Mouse (Mus musculus) midbrain, embryonic 13.5 days (tissue): ENCODE data around the gene Grin2b. TPM values are rescaled to one million over a fixed set of nuclear protein-coding genes. Genes with fewer than 3 reads are reported as not detected.

Experiments used
- ATAC-seq: fragments of 200-750 bp; cut with Nextera tagmentation; 2 replicates; pipeline ENCODE4 v1.8.0; 2017; ENCODE audit warnings: mild to moderate bottlenecking, moderate TSS enrichment, moderate library complexity
- H3K27ac ChIP-seq: fragments of 300-500 bp; sonication (generic); 2 replicates; pipeline ENCODE4 v1.5.1; 2015; ENCODE audit warnings: inconsistent platforms, mild to moderate bottlenecking, moderate library complexity
- H3K27me3 ChIP-seq: fragments of 300-500 bp; sonication (generic); 2 replicates; pipeline ENCODE4 v1.6.1; 2015; ENCODE audit warnings: mild to moderate bottlenecking, inconsistent platforms
- H3K36me3 ChIP-seq: fragments of 300-500 bp; sonication (generic); 2 replicates; pipeline ENCODE4 v1.6.1; 2015; ENCODE audit warnings: mild to moderate bottlenecking, inconsistent platforms
- H3K4me1 ChIP-seq: fragments of 300-500 bp; sonication (generic); replicated peaks from 2 replicates; pipeline ENCODE4 v1.6.1; 2015; ENCODE audit warnings: inconsistent platforms
- H3K4me2 ChIP-seq: fragments of 300-500 bp; sonication (generic); replicated peaks from 2 replicates; pipeline ENCODE4 v1.6.1; 2015; ENCODE audit warnings: moderate library complexity, mild to moderate bottlenecking, inconsistent platforms
- H3K4me3 ChIP-seq: fragments of 300-500 bp; sonication (generic); replicated peaks from 2 replicates; pipeline ENCODE4 v1.5.1; 2015; ENCODE audit warnings: mild to moderate bottlenecking, inconsistent platforms
- H3K9ac ChIP-seq: fragments of 300-500 bp; sonication (generic); replicated peaks from 2 replicates; pipeline ENCODE4 v1.6.1; 2015; ENCODE audit warnings: mild to moderate bottlenecking, inconsistent platforms
- H3K9me3 ChIP-seq: fragments of 300-500 bp; sonication (generic); 2 replicates; pipeline ENCODE4 v1.6.1; 2016; ENCODE audit warnings: mild to moderate bottlenecking, inconsistent platforms
- WGBS: fragments of 180-500 bp; shearing (Covaris S2); methylation state at CpG from one replicate; pipeline ENCODE4 v1.1.7; 2015; 5-methylcytosine and 5-hydroxymethylcytosine counted together
- polyA plus RNA-seq: library from polyadenylated mRNA; unstranded; fragments of >200 nt; fragmentation: Nextera tagmentation; extraction: Ambion mirVana; gene quantifications from 2 replicates; pipeline ENCODE4 v1.2.1, GENCODE M21; 2015

Grin2b gene
- polyA plus RNA-seq, result 40.1 and 43.2 TPM in 2 replicates

- WGBS, result 2% methylated on average over 19 of the region's 30 CpGs
- ATAC-seq, result peak; percentile 88
- Histone ChIP-seq H3K9me3 (no peaks in the 10 kb centered on the region), H3K4me3 (peak within 1 kb of the TSS; percentile 59), H3K36me3 (no peaks in the 10 kb centered on the region), H3K27me3 (peaks cover 8% of the 10 kb centered on the region; the same call in 1 of the 2 replicates), H3K9ac (peak within 1 kb of the TSS; percentile 75), H3K4me1 (peaks cover 16% of the 10 kb centered on the region; the same call in 1 of the 2 replicates), H3K27ac (peak within 1 kb of the TSS; percentile 90), H3K4me2 (peak within 1 kb of the TSS; percentile 84)
These were observed at the start of gene Grin2b for GRCm38 (mm10) chr6:136173191-136173896. Grin2b (minus strand) TSS chr6:136173511.

GRCm38 (mm10) chr6:136221894-136222293 lies 48.6 kb upstream of the Grin2b start:
- ATAC-seq, result no peak
- Histone ChIP-seq H3K4me2 (no peak overlapping the region), H3K36me3 (no peaks in the 10 kb centered on the region), H3K9ac (no peak overlapping the region), H3K27ac (no peak overlapping the region), H3K4me3 (no peak overlapping the region), H3K27me3 (0 out of 2 replicates have a peak, but pooled peaks cover 2% of the 10 kb centered on the region), H3K4me1 (peaks cover 5% of the 10 kb centered on the region; the same call in 1 of the 2 replicates), H3K9me3 (no peaks in the 10 kb centered on the region)
- 90% methylated on average over 3 of the region's 3 CpGs for WGBS

- Histone ChIP-seq H3K4me2 (no peak overlapping the region), H3K36me3 (no peaks in the 10 kb centered on the region), H3K9ac (no peak overlapping the region), H3K4me1 (no peaks in the 10 kb centered on the region), H3K27me3 (no peaks in the 10 kb centered on the region), H3K9me3 (no peaks in the 10 kb centered on the region; the same call in 1 of the 2 replicates), H3K4me3 (no peak overlapping the region), H3K27ac (no peak overlapping the region)
- no peak for ATAC-seq
- 80% methylated on average over 3 of the region's 3 CpGs for WGBS
These were observed 37.1 kb upstream of the Grin2b start for GRCm38 (mm10) chr6:136210442-136210841.

GRCm38 (mm10) chr6:136199814-136200213 lies 26.5 kb upstream of the Grin2b start:
- WGBS, result 91% methylated on average over 2 of the region's 2 CpGs
- Histone ChIP-seq H3K9me3 (no peaks in the 10 kb centered on the region), H3K9ac (no peak overlapping the region), H3K36me3 (no peaks in the 10 kb centered on the region), H3K27ac (no peak overlapping the region), H3K4me1 (no peaks in the 10 kb centered on the region), H3K4me3 (no peak overlapping the region), H3K27me3 (no peaks in the 10 kb centered on the region), H3K4me2 (no peak overlapping the region)
- no peak for ATAC-seq

GRCm38 (mm10) chr6:136194616-136195015 lies 21.3 kb upstream of the Grin2b start:
- ATAC-seq, result no peak
- H3K9ac ChIP-seq, result no peak overlapping the region
- H3K4me1 ChIP-seq, result no peaks in the 10 kb centered on the region
- H3K27me3 ChIP-seq, result no peaks in the 10 kb centered on the region
- H3K4me2 ChIP-seq, result no peak overlapping the region
- no peak overlapping the region for H3K27ac ChIP-seq
- 90% methylated on average over 5 of the region's 5 CpGs for WGBS
- H3K4me3 ChIP-seq, result no peak overlapping the region
- H3K9me3 ChIP-seq, result no peaks in the 10 kb centered on the region
- H3K36me3 ChIP-seq, result no peaks in the 10 kb centered on the region

GRCm38 (mm10) chr6:136178066-136178465 lies 4.8 kb upstream of the Grin2b start:
- no peaks in the 10 kb centered on the region for H3K36me3 ChIP-seq
- no peak overlapping the region for H3K4me3 ChIP-seq
- H3K4me2 ChIP-seq, result no peak overlapping the region
- H3K9me3 ChIP-seq, result no peaks in the 10 kb centered on the region
- WGBS, result 87% methylated on average over 9 of the region's 9 CpGs
- H3K4me1 ChIP-seq, result no peaks in the 10 kb centered on the region
- H3K27me3 ChIP-seq, result no peaks in the 10 kb centered on the region
- no peak overlapping the region for H3K27ac ChIP-seq
- no peak overlapping the region for H3K9ac ChIP-seq
- no peak for ATAC-seq

- Histone ChIP-seq H3K9ac (peak overlapping the region; percentile 75), H3K27ac (peak overlapping the region; percentile 90), H3K9me3 (no peaks in the 10 kb centered on the region), H3K4me1 (peaks cover 20% of the 10 kb centered on the region; the same call in 1 of the 2 replicates), H3K27me3 (peaks cover 8% of the 10 kb centered on the region; the same call in 1 of the 2 replicates), H3K4me2 (peak overlapping the region; percentile 84), H3K4me3 (peak overlapping the region; percentile 59), H3K36me3 (no peaks in the 10 kb centered on the region)
- 1% methylated on average over 15 of the region's 15 CpGs for WGBS
- ATAC-seq, result peak; percentile 31; the same call in 1 of the 2 replicates
These were observed 515 bp downstream of the Grin2b start for GRCm38 (mm10) chr6:136172801-136173190.

- ATAC-seq, result peak; percentile 87
- Histone ChIP-seq H3K27me3 (peaks cover 8% of the 10 kb centered on the region; the same call in 1 of the 2 replicates), H3K4me1 (peaks cover 25% of the 10 kb centered on the region; the same call in 1 of the 2 replicates), H3K9ac (peak overlapping the region; percentile 75), H3K4me2 (peak overlapping the region; percentile 84), H3K4me3 (peak overlapping the region; percentile 59), H3K36me3 (no peaks in the 10 kb centered on the region), H3K9me3 (no peaks in the 10 kb centered on the region), H3K27ac (peak overlapping the region; percentile 90)
- under 1% methylated on average over 42 of the region's 43 CpGs for WGBS
These were observed 1.1 kb downstream of the Grin2b start for GRCm38 (mm10) chr6:136172172-136172651.

- H3K9me3 ChIP-seq, result no peaks in the 10 kb centered on the region
- H3K9ac ChIP-seq, result peak overlapping the region; percentile 75
- peaks cover 27% of the 10 kb centered on the region; the same call in 1 of the 2 replicates for H3K4me1 ChIP-seq
- no peaks in the 10 kb centered on the region for H3K36me3 ChIP-seq
- no peak for ATAC-seq
- 12% methylated on average over 7 of the region's 7 CpGs for WGBS
- peaks cover 8% of the 10 kb centered on the region; the same call in 1 of the 2 replicates for H3K27me3 ChIP-seq
- H3K4me3 ChIP-seq, result peak overlapping the region; percentile 59
- H3K27ac ChIP-seq, result peak overlapping the region; percentile 90
- H3K4me2 ChIP-seq, result peak overlapping the region; percentile 84
These were observed 2.0 kb downstream of the Grin2b start for GRCm38 (mm10) chr6:136171343-136171742.

GRCm38 (mm10) chr6:136170381-136170780 lies 2.9 kb downstream of the Grin2b start:
- 80% methylated on average over 5 of the region's 5 CpGs for WGBS
- Histone ChIP-seq H3K4me1 (peaks cover 32% of the 10 kb centered on the region; the same call in 1 of the 2 replicates), H3K4me2 (peak overlapping the region; percentile 84), H3K9me3 (no peaks in the 10 kb centered on the region), H3K36me3 (no peaks in the 10 kb centered on the region), H3K4me3 (peak overlapping the region; percentile 59), H3K27ac (peak overlapping the region; percentile 11; the same call in 1 of the 2 replicates), H3K9ac (peak overlapping the region; percentile 75), H3K27me3 (peaks cover 8% of the 10 kb centered on the region; the same call in 1 of the 2 replicates)
- no peak for ATAC-seq

GRCm38 (mm10) chr6:136167361-136167760 lies 6.0 kb downstream of the Grin2b start:
- Histone ChIP-seq H3K36me3 (no peaks in the 10 kb centered on the region), H3K27me3 (peaks cover 7% of the 10 kb centered on the region; the same call in 1 of the 2 replicates), H3K4me3 (no peak overlapping the region), H3K9ac (no peak overlapping the region), H3K27ac (no peak overlapping the region), H3K4me2 (peak overlapping the region; percentile 84), H3K4me1 (peaks cover 34% of the 10 kb centered on the region), H3K9me3 (no peaks in the 10 kb centered on the region)
- no peak for ATAC-seq
- 78% methylated on average over 5 of the region's 5 CpGs for WGBS

- ATAC-seq, result no peak
- H3K9ac ChIP-seq, result no peak overlapping the region
- H3K36me3 ChIP-seq, result no peaks in the 10 kb centered on the region; the same call in 1 of the 2 replicates
- H3K4me1 ChIP-seq, result peaks cover 45% of the 10 kb centered on the region
- H3K4me3 ChIP-seq, result no peak overlapping the region
- H3K9me3 ChIP-seq, result no peaks in the 10 kb centered on the region
- H3K4me2 ChIP-seq, result peak overlapping the region; percentile 17; the same call in 1 of the 2 replicates
- 81% methylated on average over 9 of the region's 9 CpGs for WGBS
- H3K27ac ChIP-seq, result no peak overlapping the region
- H3K27me3 ChIP-seq, result no peaks in the 10 kb centered on the region
These were observed 7.8 kb downstream of the Grin2b start for GRCm38 (mm10) chr6:136165443-136166077.
